Mouse (Mus musculus) fat pad, adult 2 months (tissue): Measurements from ENCODE around the gene Apbb1.

Experiments used
- DNase-seq: peaks from one replicate; pipeline ENCODE4 v3.0.0-alpha.2; 2011; ENCODE audit warnings: low read depth, low spot score; ENCODE audit errors: extremely low read depth

Gene Apbb1

GRCm38 (mm10) chr7:105524222-105524621 is 57.2 kb downstream of the Apbb1 start:
- no peak for DNase-seq

GRCm38 (mm10) chr7:105520201-105520600 is 61.3 kb downstream of the Apbb1 start:
- DNase-seq: no peak

GRCm38 (mm10) chr7:105519771-105520170 is 61.7 kb downstream of the Apbb1 start:
- no peak for DNase-seq

- DNase-seq: no peak
Measured at GRCm38 (mm10) chr7:105519336-105519735, 62.1 kb downstream of the Apbb1 start.

GRCm38 (mm10) chr7:105516669-105517360 is 64.6 kb downstream of the Apbb1 start:
- DNase-seq: no peak

GRCm38 (mm10) chr7:105515178-105515577 is 66.3 kb downstream of the Apbb1 start:
- no peak for DNase-seq

GRCm38 (mm10) chr7:105514561-105514960 is 66.9 kb downstream of the Apbb1 start:
- DNase-seq: no peak

GRCm38 (mm10) chr7:105513845-105514291 is 67.6 kb downstream of the Apbb1 start:
- no peak for DNase-seq

GRCm38 (mm10) chr7:105510143-105510542 is 71.3 kb downstream of the Apbb1 start:
- no peak for DNase-seq
